Mouse (Mus musculus): ENCODE data around the gene Oaz2. TPM values are rescaled to one million over a fixed set of nuclear protein-coding genes. Genes with fewer than 3 reads are reported as not detected.
"Not testable (repeated sequence)": the region's sequence is repeated elsewhere in the genome, so short reads cannot be mapped to it uniquely, and the experiment has no call there.

The Oaz2 gene
- total RNA-seq, 1 experiment: 51.5 TPM

DNA sequence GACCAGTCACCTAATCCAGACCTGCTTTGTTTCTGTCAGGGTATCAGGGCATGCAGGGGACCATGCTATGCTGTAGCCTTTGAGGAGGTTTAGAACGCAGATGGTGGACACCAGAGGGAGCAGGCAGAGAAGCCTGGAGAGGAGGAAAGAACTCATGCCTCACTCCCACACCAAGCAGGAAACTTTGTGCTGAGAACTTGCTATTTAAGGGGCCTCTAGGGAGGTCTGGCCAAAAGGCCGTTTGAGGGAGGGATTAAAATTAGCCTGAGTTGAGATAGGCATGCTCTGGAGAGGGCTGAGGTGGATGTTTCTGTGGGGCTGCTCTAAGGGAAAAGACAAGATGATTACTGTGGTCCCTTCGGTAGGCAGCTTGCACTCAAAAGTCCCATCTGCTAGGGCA lies 21.8 kb upstream of the Oaz2 start:
- Histone ChIP-seq H3K4me1 (ENCODE audit: control insufficient read depth in 2 of 2, insufficient read depth in 2 of 2, low read length in 2 of 2, poor library complexity in 1 of 2) (peaks cover 15 to 41% of the 10 kb centered on the region in 2 experiments), H3K4me3 (ENCODE audit: insufficient read depth in 1 of 2, low read depth in 1 of 2, low read length in 2 of 2, poor library complexity in 1 of 2, severe bottlenecking in 1 of 2) (no peak overlapping the region), H3K9ac (ENCODE audit: insufficient read depth, low read depth, low read length, poor library complexity, severe bottlenecking) (no peak overlapping the region), H3K36me3 (ENCODE audit: control insufficient read depth, insufficient read depth, low read length, poor library complexity, severe bottlenecking) (peaks cover 21% of the 10 kb centered on the region; the same call in 1 of the 2 replicates), H3K27ac (ENCODE audit: insufficient read depth, low read depth, low read length, poor library complexity, severe bottlenecking) (no peak overlapping the region), H3K9me3 (ENCODE audit: control insufficient read depth, insufficient read depth, low read depth, low read length) (no peaks in the 10 kb centered on the region)
- no peak for TF ChIP-seq CHD2 (IDR thresholded peaks at IDR 0.05; ENCODE audit: low read depth, low read length)
- in situ Hi-C loops (cut with MboI; ENCODE audit: low sequenced_read_pairs in 2 of 2, unreplicated experiment in 2 of 2): no loop called here
- DNase-seq (ENCODE audit: low read depth, low spot score): no peak

DNA sequence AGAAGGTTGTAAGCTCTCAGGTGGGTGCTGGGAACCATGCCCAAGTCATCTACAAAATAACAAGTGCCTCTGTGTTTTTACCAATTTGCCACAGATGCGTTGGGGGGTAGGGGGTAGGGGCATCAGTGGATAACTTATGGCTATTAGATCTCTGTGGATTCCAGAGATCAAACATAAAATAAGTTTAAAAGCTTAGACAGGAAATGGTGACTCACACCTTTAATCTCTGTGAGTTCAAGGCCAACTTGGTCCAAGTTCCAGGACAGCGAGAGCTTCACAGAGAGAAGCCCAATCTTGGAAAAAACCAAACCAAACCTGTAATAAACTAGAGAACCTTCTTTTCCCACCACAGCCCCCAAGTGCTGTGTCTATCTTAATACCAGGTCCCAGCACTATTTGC lies 21.0 kb upstream of the Oaz2 start:
- Histone ChIP-seq H3K9me3 (ENCODE audit: control insufficient read depth, insufficient read depth, low read depth, low read length) (no peaks in the 10 kb centered on the region), H3K36me3 (ENCODE audit: control insufficient read depth, insufficient read depth, low read length, poor library complexity, severe bottlenecking) (peaks cover 24% of the 10 kb centered on the region; the same call in 1 of the 2 replicates), H3K27ac (ENCODE audit: insufficient read depth, low read depth, low read length, poor library complexity, severe bottlenecking) (no peak overlapping the region), H3K4me1 (ENCODE audit: control insufficient read depth in 2 of 2, insufficient read depth in 2 of 2, low read length in 2 of 2, poor library complexity in 1 of 2) (peaks cover 14 to 38% of the 10 kb centered on the region in 2 experiments), H3K4me3 (ENCODE audit: insufficient read depth in 1 of 2, low read depth in 1 of 2, low read length in 2 of 2, poor library complexity in 1 of 2, severe bottlenecking in 1 of 2) (no peak overlapping the region), H3K9ac (ENCODE audit: insufficient read depth, low read depth, low read length, poor library complexity, severe bottlenecking) (no peak overlapping the region)
- in situ Hi-C loops (cut with MboI; ENCODE audit: low sequenced_read_pairs in 2 of 2, unreplicated experiment in 2 of 2): no loop called here
- TF ChIP-seq ZC3H11A (IDR thresholded peaks at IDR 0.05; ENCODE audit: borderline replicate concordance, low read depth, low read length): no peak
- TF ChIP-seq ZNF384 (IDR thresholded peaks at IDR 0.05; ENCODE audit: low read depth, low read length): no peak
- TF ChIP-seq MAFK (IDR thresholded peaks at IDR 0.05; ENCODE audit: insufficient read depth, low read depth, low read length): no peak
- TF ChIP-seq HCFC1 (IDR thresholded peaks at IDR 0.05; ENCODE audit: borderline replicate concordance, insufficient read depth, low read length): no peak
- no peak for TF ChIP-seq CHD2 (IDR thresholded peaks at IDR 0.05; ENCODE audit: low read depth, low read length)
- no peak for DNase-seq (ENCODE audit: low read depth, low spot score)

DNA sequence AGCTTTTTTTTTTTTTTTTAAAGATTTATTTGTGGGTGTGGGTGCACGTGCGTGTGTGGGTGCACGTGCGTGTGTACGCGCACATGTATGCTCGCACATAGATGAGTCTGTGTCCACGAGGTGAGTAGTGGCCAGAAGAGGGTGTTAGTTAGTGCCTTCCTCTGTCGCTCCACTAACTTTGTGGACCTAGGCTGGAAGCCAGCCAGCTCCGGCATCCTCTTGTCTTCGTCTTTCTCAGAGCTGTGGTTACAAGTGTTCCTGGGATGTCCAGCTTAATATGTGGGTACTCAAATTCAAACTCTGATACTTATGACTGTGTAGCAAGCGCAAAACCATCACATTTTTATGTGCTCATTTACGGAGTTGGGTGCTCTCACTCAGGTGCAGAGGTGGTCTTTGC lies 19.1 kb upstream of the Oaz2 start:
- in situ Hi-C loops (cut with MboI; ENCODE audit: low sequenced_read_pairs in 2 of 2, unreplicated experiment in 2 of 2): no loop called here
- Histone ChIP-seq H3K4me1 (ENCODE audit: control insufficient read depth in 2 of 2, insufficient read depth in 2 of 2, low read length in 2 of 2, poor library complexity in 1 of 2) (peaks cover 7 to 26% of the 10 kb centered on the region in 2 experiments), H3K4me3 (ENCODE audit: insufficient read depth in 1 of 2, low read depth in 1 of 2, low read length in 2 of 2, poor library complexity in 1 of 2, severe bottlenecking in 1 of 2) (no peak overlapping the region), H3K9ac (ENCODE audit: insufficient read depth, low read depth, low read length, poor library complexity, severe bottlenecking) (no peak overlapping the region), H3K27ac (ENCODE audit: insufficient read depth, low read depth, low read length, poor library complexity, severe bottlenecking) (no peak overlapping the region), H3K9me3 (ENCODE audit: control insufficient read depth, insufficient read depth, low read depth, low read length) (no peaks in the 10 kb centered on the region), H3K36me3 (ENCODE audit: control insufficient read depth, insufficient read depth, low read length, poor library complexity, severe bottlenecking) (peaks cover 32% of the 10 kb centered on the region; the same call in 1 of the 2 replicates)
- no peak for DNase-seq (ENCODE audit: low read depth, low spot score)
- TF ChIP-seq MAFK (IDR thresholded peaks at IDR 0.05; ENCODE audit: insufficient read depth, low read depth, low read length) (no peak), CHD2 (IDR thresholded peaks at IDR 0.05; ENCODE audit: low read depth, low read length) (no peak), HCFC1 (IDR thresholded peaks at IDR 0.05; ENCODE audit: borderline replicate concordance, insufficient read depth, low read length) (no peak), ZC3H11A (IDR thresholded peaks at IDR 0.05; ENCODE audit: borderline replicate concordance, low read depth, low read length) (no peak), ZNF384 (IDR thresholded peaks at IDR 0.05; ENCODE audit: low read depth, low read length) (no peak)

DNA sequence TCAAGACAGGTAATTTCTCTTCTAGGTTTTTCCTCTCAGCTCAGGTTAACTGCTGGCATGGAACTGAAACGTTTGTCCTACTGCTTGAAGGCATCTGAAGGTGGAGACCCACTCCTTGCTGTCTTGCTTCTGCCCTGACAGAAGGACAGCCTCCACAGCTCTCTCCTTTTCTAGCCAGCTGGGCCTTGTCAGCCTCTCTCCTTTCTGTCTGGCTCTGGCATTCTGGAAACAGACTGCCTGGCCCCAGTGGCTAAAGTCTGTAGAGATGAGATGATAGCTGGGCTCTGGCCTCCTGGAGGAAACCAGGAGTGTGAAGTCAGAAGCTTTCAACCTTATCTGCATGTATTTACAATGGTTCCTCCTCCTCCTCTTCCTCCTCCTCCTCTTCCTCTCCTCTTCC lies 17.8 kb upstream of the Oaz2 start:
- H3K4me1 ChIP-seq (ENCODE audit: control insufficient read depth in 2 of 2, insufficient read depth in 2 of 2, low read length in 2 of 2, poor library complexity in 1 of 2): peaks cover 6 to 23% of the 10 kb centered on the region in 2 experiments; a peak in 3 of 4 replicates
- no peak overlapping the region for H3K9ac ChIP-seq (ENCODE audit: insufficient read depth, low read depth, low read length, poor library complexity, severe bottlenecking)
- H3K9me3 ChIP-seq (ENCODE audit: control insufficient read depth, insufficient read depth, low read depth, low read length): no peaks in the 10 kb centered on the region
- no peak for TF ChIP-seq ZNF384 (IDR thresholded peaks at IDR 0.05; ENCODE audit: low read depth, low read length)
- TF ChIP-seq MAFK (IDR thresholded peaks at IDR 0.05; ENCODE audit: insufficient read depth, low read depth, low read length): no peak
- TF ChIP-seq CHD2 (IDR thresholded peaks at IDR 0.05; ENCODE audit: low read depth, low read length): no peak
- TF ChIP-seq HCFC1 (IDR thresholded peaks at IDR 0.05; ENCODE audit: borderline replicate concordance, insufficient read depth, low read length): no peak
- no peak for TF ChIP-seq ZC3H11A (IDR thresholded peaks at IDR 0.05; ENCODE audit: borderline replicate concordance, low read depth, low read length)
- in situ Hi-C loops (cut with MboI; ENCODE audit: low sequenced_read_pairs in 2 of 2, unreplicated experiment in 2 of 2): no loop called here
- no peak for DNase-seq (ENCODE audit: low read depth, low spot score)
- H3K4me3 ChIP-seq (ENCODE audit: insufficient read depth in 1 of 2, low read depth in 1 of 2, low read length in 2 of 2, poor library complexity in 1 of 2, severe bottlenecking in 1 of 2): no peak overlapping the region
- H3K27ac ChIP-seq (ENCODE audit: insufficient read depth, low read depth, low read length, poor library complexity, severe bottlenecking): no peak overlapping the region
- peaks cover 29% of the 10 kb centered on the region; the same call in 1 of the 2 replicates for H3K36me3 ChIP-seq (ENCODE audit: control insufficient read depth, insufficient read depth, low read length, poor library complexity, severe bottlenecking)

DNA sequence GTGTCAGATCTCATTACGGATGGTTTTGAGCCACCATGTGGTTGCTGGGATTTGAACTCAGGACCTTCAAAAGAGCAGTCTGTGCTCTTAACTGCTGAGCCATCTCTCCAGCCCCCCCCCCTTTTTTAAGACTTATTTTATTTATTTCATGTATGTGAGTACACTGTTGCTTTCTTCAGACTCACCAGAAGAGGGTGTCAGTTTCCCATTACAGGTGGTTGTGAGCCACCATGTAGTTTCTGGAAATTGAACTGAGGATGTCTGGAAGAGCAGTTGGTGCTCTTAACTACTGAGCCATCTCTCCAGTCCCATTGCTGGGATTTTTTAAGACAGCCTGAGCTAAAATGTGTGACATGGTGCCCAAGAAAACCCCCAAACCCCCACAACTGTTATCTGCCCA lies 15.8 kb upstream of the Oaz2 start:
- H3K9me3 ChIP-seq (ENCODE audit: control insufficient read depth, insufficient read depth, low read depth, low read length); H3K27ac ChIP-seq (ENCODE audit: insufficient read depth, low read depth, low read length, poor library complexity, severe bottlenecking); in situ Hi-C loops (cut with MboI; ENCODE audit: low sequenced_read_pairs in 2 of 2, unreplicated experiment in 2 of 2); DNase-seq (ENCODE audit: low read depth, low spot score); H3K4me3 ChIP-seq (ENCODE audit: insufficient read depth in 1 of 2, low read depth in 1 of 2, low read length in 2 of 2, poor library complexity in 1 of 2, severe bottlenecking in 1 of 2); H3K9ac ChIP-seq (ENCODE audit: insufficient read depth, low read depth, low read length, poor library complexity, severe bottlenecking); H3K4me1 ChIP-seq (ENCODE audit: control insufficient read depth in 2 of 2, insufficient read depth in 2 of 2, low read length in 2 of 2, poor library complexity in 1 of 2): not testable (repeated sequence)
- peaks cover 31% of the 10 kb centered on the region for H3K36me3 ChIP-seq (ENCODE audit: control insufficient read depth, insufficient read depth, low read length, poor library complexity, severe bottlenecking)
